Mouse (Mus musculus) erythroblast, embryonic 14.5 days (primary cell): ENCODE data around the gene Krtap11-1.

Source experiments
- GATA1 ChIP-seq: IDR thresholded peaks from 2 replicates; pipeline ENCODE4 v1.6.1; 2012; ENCODE audit warnings: low read length, inconsistent platforms, mixed read lengths
- TAL1 ChIP-seq: IDR thresholded peaks from 3 replicates; pipeline ENCODE4 v1.6.1; 2012; ENCODE audit warnings: low read length, inconsistent platforms, mixed read lengths

- TF ChIP-seq GATA1, result no peak
- TF ChIP-seq TAL1, result no peak
Observed at GRCm38 (mm10) chr16:89571083-89571482, at the start of gene Krtap11-1.
